Comparison of ENCODE assay signal across 7 mouse cellular contexts in the genomic region with DNA sequence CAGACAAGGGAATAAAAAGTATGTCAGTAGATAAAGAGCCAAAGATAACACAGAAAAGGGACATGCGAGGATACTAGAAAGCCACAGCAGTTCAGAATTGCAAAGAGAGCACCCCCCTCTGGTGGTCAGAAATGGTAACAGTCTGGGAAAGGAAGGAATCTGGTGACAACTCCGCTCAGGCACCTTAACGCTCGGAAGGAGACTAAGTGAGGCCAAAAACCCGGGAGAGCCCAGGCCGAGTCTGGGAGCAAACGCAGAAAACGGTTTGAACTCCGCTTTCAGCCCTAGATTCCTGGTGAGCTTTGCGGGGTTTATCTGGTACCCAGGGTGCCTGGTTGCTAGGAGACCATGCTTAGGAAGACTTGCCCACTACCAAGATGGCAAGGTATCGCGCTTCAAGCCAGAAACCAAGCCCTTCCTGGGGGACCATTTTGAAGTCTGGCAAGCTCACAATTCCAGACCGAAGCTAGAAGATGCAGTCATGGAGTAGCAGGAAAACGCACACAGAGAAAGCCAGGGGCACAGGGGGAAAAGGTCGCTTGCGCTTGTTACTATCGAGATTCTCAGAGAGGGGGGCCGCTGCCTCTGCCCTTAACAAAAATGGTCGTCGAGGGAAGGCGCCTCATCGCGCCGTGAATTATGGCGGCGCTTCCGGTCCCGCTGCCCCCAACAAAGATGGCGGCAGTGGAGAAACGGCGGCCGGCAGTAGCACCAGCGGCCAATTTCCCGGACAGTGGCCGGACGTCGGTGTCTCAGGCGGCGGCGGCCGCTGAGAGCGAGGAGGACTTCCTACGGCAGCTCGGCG. TPM values are rescaled to one million over a fixed set of nuclear protein-coding genes. Genes with fewer than 3 reads are reported as not detected.
DNase-seq lines count a peak whose midpoint lies in the region; ATAC-seq lines count a peak whose summit lies in the region.

A gene (plus strand): TSS at position 599 of the 805 bp plus-strand sequence.

- 0% methylated on average over 45 of the region's 45 CpGs for WGBS in embryonic facial prominence, embryonic 10.5 days
- WGBS in limb, embryonic 10.5 days, result under 1% methylated on average over 45 of the region's 45 CpGs
- under 1% methylated on average over 45 of the region's 45 CpGs for WGBS in midbrain, embryonic 13.5 days

- H3K36me3 ChIP-seq in embryonic facial prominence, embryonic 10.5 days (replicated peaks), result peaks cover 21% of the 10 kb centered on the region
- peaks cover 21% of the 10 kb centered on the region for H3K36me3 ChIP-seq in limb, embryonic 10.5 days
- peaks cover 16% of the 10 kb centered on the region for H3K36me3 ChIP-seq in midbrain, embryonic 13.5 days

- H3K9me3 ChIP-seq in embryonic facial prominence, embryonic 10.5 days, result no peaks in the 10 kb centered on the region
- no peaks in the 10 kb centered on the region for H3K9me3 ChIP-seq in limb, embryonic 10.5 days (replicated peaks)
- no peaks in the 10 kb centered on the region for H3K9me3 ChIP-seq in midbrain, embryonic 13.5 days

- H3K4me1 ChIP-seq in embryonic facial prominence, embryonic 10.5 days, result peaks cover 26% of the 10 kb centered on the region
- peaks cover 31% of the 10 kb centered on the region for H3K4me1 ChIP-seq in limb, embryonic 10.5 days
- H3K4me1 ChIP-seq in midbrain, embryonic 13.5 days (replicated peaks), result peaks cover 28% of the 10 kb centered on the region

- peak; percentile 91 for DNase-seq in adrenal gland, postnatal 10 days
- DNase-seq in embryonic facial prominence, embryonic 10.5 days (ENCODE audit: low spot score), result peak; percentile 91
- DNase-seq in kidney, adult 11 months, result peak; percentile 94
- DNase-seq in limb, embryonic 10.5 days (ENCODE audit: low spot score), result peak; percentile 91
- DNase-seq in spleen, adult 12 weeks (ENCODE audit: low spot score), result peak; percentile 88

- peak; percentile 60 for ATAC-seq in granulocyte monocyte progenitor cell, adult 5-6 weeks (replicated peaks; ENCODE audit: poor library complexity, severe bottlenecking)
- ATAC-seq in midbrain, embryonic 13.5 days, result peak; percentile 83

- peak within 1 kb of the TSS; percentile 95 for H3K9ac ChIP-seq in midbrain, embryonic 13.5 days (replicated peaks)

- H3K4me2 ChIP-seq in midbrain, embryonic 13.5 days (replicated peaks), result peak within 1 kb of the TSS; percentile 86

- H3K27me3 ChIP-seq in embryonic facial prominence, embryonic 10.5 days (replicated peaks; ENCODE audit: low read depth, poor library complexity, severe bottlenecking), result no peaks in the 10 kb centered on the region; the same call in 1 of the 2 replicates
- H3K27me3 ChIP-seq in limb, embryonic 10.5 days (ENCODE audit: low read depth, poor library complexity, severe bottlenecking), result no peaks in the 10 kb centered on the region
- H3K27me3 ChIP-seq in midbrain, embryonic 13.5 days, result no peaks in the 10 kb centered on the region

- H3K27ac ChIP-seq in embryonic facial prominence, embryonic 10.5 days (replicated peaks), result peak within 1 kb of the TSS; percentile 96
- peak within 1 kb of the TSS; percentile 96 for H3K27ac ChIP-seq in limb, embryonic 10.5 days
- H3K27ac ChIP-seq in midbrain, embryonic 13.5 days, result peak within 1 kb of the TSS; percentile 98

- H3K4me3 ChIP-seq in embryonic facial prominence, embryonic 10.5 days, result peak within 1 kb of the TSS; percentile 94
- peak within 1 kb of the TSS; percentile 78 for H3K4me3 ChIP-seq in limb, embryonic 10.5 days
- H3K4me3 ChIP-seq in midbrain, embryonic 13.5 days (replicated peaks), result peak within 1 kb of the TSS; percentile 95

RNA-seq across cellular contexts. Expression of the gene that starts here (rescaled TPM):
- 10 to 100 TPM; 26.2 to 27.0 TPM for total RNA-seq in adrenal gland, postnatal 10 days (2021)
- polyA plus RNA-seq in embryonic facial prominence, embryonic 10.5 days (2016; fragmentation: Nextera tagmentation; extraction: Ambion mirVana), result 62.6 and 63.5 TPM in 2 replicates
- total RNA-seq in granulocyte monocyte progenitor cell, adult 5-6 weeks (2014; fragmentation: Nextera tagmentation), result 7.4 and 9.7 TPM in 2 replicates
- total RNA-seq in granulocyte monocyte progenitor cell, adult 5-6 weeks (2017), result 8.1 and 14.6 TPM in 2 replicates
- polyA plus RNA-seq in limb, embryonic 10.5 days (2016; fragmentation: Nextera tagmentation; extraction: Ambion mirVana), result 68.0 and 73.0 TPM in 2 replicates
- 80.8 and 84.1 TPM in 2 replicates for polyA plus RNA-seq in midbrain, embryonic 13.5 days (2015; fragmentation: Nextera tagmentation; extraction: Ambion mirVana)

Comparison
In these comparisons a context has a peak if more than half of its experiments do, and no peak if none do; other contexts are left out.
1. Peak in every context shown above with its lines: DNase-seq, ATAC-seq, H3K4me3 ChIP-seq and H3K27ac ChIP-seq.